ENCODE assay signal across 8 mouse cellular contexts in the genomic region with DNA sequence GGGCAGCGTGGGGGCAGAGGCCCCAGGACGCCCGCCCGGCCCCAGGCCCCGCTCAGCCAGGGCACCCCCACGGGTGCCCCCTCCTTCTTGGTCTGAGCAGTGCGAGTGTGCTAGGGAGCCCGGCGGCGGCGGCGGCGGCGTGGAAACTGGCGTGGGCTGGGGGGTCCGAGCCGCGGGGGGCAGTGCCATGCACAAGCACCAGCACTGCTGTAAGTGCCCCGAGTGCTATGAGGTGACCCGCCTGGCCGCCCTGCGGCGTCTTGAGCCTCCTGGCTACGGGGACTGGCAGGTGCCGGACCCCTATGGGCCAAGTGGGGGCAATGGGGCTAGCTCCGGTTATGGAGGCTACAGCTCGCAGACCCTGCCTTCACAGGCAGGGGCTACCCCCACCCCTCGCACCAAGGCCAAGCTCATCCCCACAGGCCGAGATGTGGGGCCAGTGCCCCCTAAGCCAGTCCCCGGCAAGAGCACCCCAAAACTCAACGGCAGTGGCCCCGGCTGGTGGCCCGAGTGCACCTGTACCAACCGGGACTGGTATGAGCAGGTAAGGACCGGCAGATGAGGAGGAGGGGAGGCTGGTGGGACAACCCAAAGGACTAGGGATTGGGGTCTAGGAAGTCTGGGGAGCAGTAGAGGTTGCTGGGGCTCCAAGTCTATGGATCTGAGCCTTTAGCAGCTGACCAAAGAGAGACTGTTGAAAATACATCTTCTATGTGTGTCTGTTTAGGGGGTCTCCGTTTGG. TPM values are rescaled to one million over a fixed set of nuclear protein-coding genes. Genes with fewer than 3 reads are reported as not detected.
DNase-seq lines count a peak whose midpoint lies in the region; ATAC-seq and TF ChIP-seq lines count a peak whose summit lies in the region.

No protein-coding gene starts in this region.

- H3K27me3 ChIP-seq in lung, embryonic 14.5 days (ENCODE audit: insufficient read depth, low read length): peaks cover 6% of the 10 kb centered on the region
- peaks cover 20% of the 10 kb centered on the region for H3K27me3 ChIP-seq in embryonic facial prominence, embryonic 13.5 days
- no peaks in the 10 kb centered on the region for H3K27me3 ChIP-seq in neural tube, embryonic 14.5 days (ENCODE audit: control insufficient read depth, insufficient read depth, low read length)

- H3K27ac ChIP-seq in lung, embryonic 14.5 days (ENCODE audit: low read depth): no peak overlapping the region
- no peak overlapping the region for H3K27ac ChIP-seq in embryonic facial prominence, embryonic 13.5 days
- H3K27ac ChIP-seq in neural tube, embryonic 14.5 days (ENCODE audit: low read depth, low read length): peak overlapping the region; percentile 82

- H3K9me3 ChIP-seq in lung, embryonic 14.5 days (ENCODE audit: low read depth, low read length): no peaks in the 10 kb centered on the region
- no peaks in the 10 kb centered on the region for H3K9me3 ChIP-seq in embryonic facial prominence, embryonic 13.5 days
- no peaks in the 10 kb centered on the region for H3K9me3 ChIP-seq in neural tube, embryonic 14.5 days (ENCODE audit: control insufficient read depth, low read length)

- intact Hi-C loops in gastrocnemius, postnatal 36 days (cut with DNase I): no loop called here

- ATAC-seq in lung, embryonic 14.5 days (ENCODE audit: insufficient read depth): peak; percentile 70; the same call in 1 of the 2 replicates
- peak; percentile 37; the same call in 1 of the 2 replicates for ATAC-seq in embryonic facial prominence, embryonic 13.5 days (ENCODE audit: insufficient number of reproducible peaks, insufficient read depth, low FRiP score, low TSS enrichment, low read depth)
- ATAC-seq in inflammation-experienced regulatory T-cells, adult 6 months: peak; percentile 23
- ATAC-seq in neural tube, embryonic 14.5 days (ENCODE audit: low read depth): peak; percentile 59

- TF ChIP-seq CTCF in lung, embryonic 14.5 days (IDR thresholded peaks at IDR 0.05; ENCODE audit: low read depth): no peak

- DNase-seq in lung, embryonic 14.5 days: no peak
- no peak for DNase-seq in lung, postnatal 25 days (ENCODE audit: low spot score)
- DNase-seq in gastrocnemius, adult 18-20 months (ENCODE audit: low spot score): no peak
- DNase-seq in gastrocnemius, postnatal 36 days: no peak
- no peak for DNase-seq in gastrocnemius, postnatal 10 days

- H3K36me3 ChIP-seq in lung, embryonic 14.5 days (ENCODE audit: insufficient read depth): no peaks in the 10 kb centered on the region
- no peaks in the 10 kb centered on the region for H3K36me3 ChIP-seq in embryonic facial prominence, embryonic 13.5 days
- H3K36me3 ChIP-seq in neural tube, embryonic 14.5 days (ENCODE audit: control insufficient read depth, insufficient read depth, low read length): no peaks in the 10 kb centered on the region

- no peaks in the 10 kb centered on the region for H3K4me1 ChIP-seq in lung, embryonic 14.5 days (ENCODE audit: insufficient read depth)
- H3K4me1 ChIP-seq in embryonic facial prominence, embryonic 13.5 days: peaks cover 6% of the 10 kb centered on the region
- no peaks in the 10 kb centered on the region for H3K4me1 ChIP-seq in neural tube, embryonic 14.5 days (ENCODE audit: control insufficient read depth, insufficient read depth, low read length)

- 29% methylated on average over 28 of the region's 36 CpGs for WGBS in lung, embryonic 14.5 days
- WGBS in embryonic facial prominence, embryonic 13.5 days: 34% methylated on average over 28 of the region's 36 CpGs
- WGBS in neural tube, embryonic 14.5 days: 32% methylated on average over 22 of the region's 36 CpGs

- H3K4me3 ChIP-seq in lung, embryonic 14.5 days (ENCODE audit: low read depth, low read length): peak overlapping the region; percentile 32
- peak overlapping the region; percentile 50 for H3K4me3 ChIP-seq in embryonic facial prominence, embryonic 13.5 days
- H3K4me3 ChIP-seq in neural tube, embryonic 14.5 days (ENCODE audit: low read depth, low read length): peak overlapping the region; percentile 59

- H3K4me2 ChIP-seq in lung, embryonic 14.5 days: peak overlapping the region; percentile 66
- H3K4me2 ChIP-seq in embryonic facial prominence, embryonic 13.5 days: peak overlapping the region; percentile 82
- peak overlapping the region; percentile 54 for H3K4me2 ChIP-seq in neural tube, embryonic 14.5 days (ENCODE audit: low read depth, low read length)

- no peak overlapping the region for H3K9ac ChIP-seq in lung, embryonic 14.5 days
- H3K9ac ChIP-seq in embryonic facial prominence, embryonic 13.5 days: peak overlapping the region; percentile 58
- H3K9ac ChIP-seq in neural tube, embryonic 14.5 days (replicated peaks; ENCODE audit: low read depth, low read length): peak overlapping the region; percentile 74

RNA-seq across cellular contexts. Expression of a gene that starts 0.5 kb away (rescaled TPM):
- polyA plus RNA-seq in lung, embryonic 14.5 days (2014; fragmentation: Nextera tagmentation; extraction: Ambion mirVana): 4.2 and 4.8 TPM in 2 replicates
- polyA plus RNA-seq in embryonic facial prominence, embryonic 13.5 days (2015; fragmentation: Nextera tagmentation; extraction: Ambion mirVana): 6.7 and 9.4 TPM in 2 replicates
- polyA plus RNA-seq in inflammation-experienced regulatory T-cells, adult 6 months (2017; shearing (Covaris generic)): 1 to 10 TPM; 1.3 to 7.7 (median 4.5) TPM
- polyA plus RNA-seq in neural tube, embryonic 14.5 days (2014; fragmentation: Nextera tagmentation; extraction: Ambion mirVana): 11.9 and 12.9 TPM in 2 replicates
- 1 to 10 TPM; 1.1 to 1.9 TPM for total RNA-seq in gastrocnemius, adult 18-20 months (2021)
- total RNA-seq in gastrocnemius, postnatal 36 days (2021): 1 to 10 TPM; 1.2 to 1.8 TPM
- 1 to 10 TPM; 4.1 to 5.6 TPM for total RNA-seq in gastrocnemius, postnatal 10 days (2021)

RNA-seq across cellular contexts. Expression of a gene that starts 38.4 kb away (rescaled TPM):
- polyA plus RNA-seq in lung, embryonic 14.5 days (2014; fragmentation: Nextera tagmentation; extraction: Ambion mirVana): 0.20 and 0.30 TPM in 2 replicates
- polyA plus RNA-seq in embryonic facial prominence, embryonic 13.5 days (2015; fragmentation: Nextera tagmentation; extraction: Ambion mirVana): 2.8 and 3.7 TPM in 2 replicates
- polyA plus RNA-seq in inflammation-experienced regulatory T-cells, adult 6 months (2017; shearing (Covaris generic)): not detected
- 40.8 and 43.5 TPM in 2 replicates for polyA plus RNA-seq in neural tube, embryonic 14.5 days (2014; fragmentation: Nextera tagmentation; extraction: Ambion mirVana)
- not detected for total RNA-seq in gastrocnemius, adult 18-20 months (2021)
- not detected for total RNA-seq in gastrocnemius, postnatal 36 days (2021)
- total RNA-seq in gastrocnemius, postnatal 10 days (2021): 1 to 10 TPM in 1 of 2 experiments, under 1 TPM in 1; 0.23 to 1.6 TPM
